In the genomic region with DNA sequence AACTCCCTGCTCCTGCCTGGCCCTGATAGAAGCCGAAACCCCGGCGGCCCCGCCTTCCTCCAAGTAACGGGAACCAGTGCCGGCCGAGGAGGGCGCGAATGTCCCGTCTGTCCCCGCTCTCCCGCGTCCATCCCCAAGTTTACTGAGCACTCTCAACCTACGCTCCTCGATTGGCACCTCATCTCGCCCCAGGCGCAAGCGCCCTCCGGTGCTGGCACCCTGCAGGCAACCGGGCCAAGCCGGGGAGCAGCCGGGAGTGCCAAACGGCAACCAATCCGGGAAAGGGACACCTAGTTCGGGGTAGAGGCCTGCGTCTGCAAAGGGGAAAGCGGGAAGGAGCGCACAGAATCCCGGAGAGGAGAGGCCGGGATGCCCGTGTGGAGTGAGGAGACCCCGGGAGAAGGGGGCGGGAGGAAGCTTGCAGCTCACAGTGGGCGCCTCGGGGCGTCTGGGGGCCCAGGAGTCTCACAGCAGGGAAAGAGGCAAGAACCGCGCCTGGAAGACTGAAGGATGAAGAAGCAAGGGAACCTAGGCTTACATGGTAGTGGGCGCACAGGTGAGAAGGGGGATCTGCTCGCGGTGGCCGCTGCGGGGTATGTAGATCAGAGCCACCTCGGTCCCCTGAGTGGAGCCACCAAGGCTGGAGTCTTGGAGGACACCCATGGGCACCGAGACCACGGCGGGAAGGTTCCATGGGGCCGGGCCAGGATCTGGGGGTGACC, we compare ENCODE assay signal across 8 mouse cellular contexts. TPM values are rescaled to one million over a fixed set of nuclear protein-coding genes. Genes with fewer than 3 reads are reported as not detected.
A peak's percentile ranks its signal among the peaks of the same experiment; 100 is the strongest.
DNase-seq lines count a peak whose midpoint lies in the region; ATAC-seq and TF ChIP-seq lines count a peak whose summit lies in the region.

No protein-coding gene starts in this region.

- peaks cover 37% of the 10 kb centered on the region for H3K4me1 ChIP-seq in embryonic facial prominence, embryonic 15.5 days
- H3K4me1 ChIP-seq in heart, embryonic 13.5 days = peaks cover 37% of the 10 kb centered on the region
- peaks cover 13% of the 10 kb centered on the region for H3K4me1 ChIP-seq in kidney, postnatal 0 days (replicated peaks; ENCODE audit: insufficient read depth, low read length)
- 0 out of 2 replicates have a peak, but pooled peaks cover 4% of the 10 kb centered on the region for H3K4me1 ChIP-seq in lung, embryonic 14.5 days (ENCODE audit: insufficient read depth)

- peak overlapping the region; percentile 62 for H3K9ac ChIP-seq in embryonic facial prominence, embryonic 15.5 days
- peak overlapping the region; percentile 82 for H3K9ac ChIP-seq in heart, embryonic 13.5 days
- H3K9ac ChIP-seq in kidney, postnatal 0 days (ENCODE audit: low read depth, low read length) = peak overlapping the region; percentile 65
- peak overlapping the region; percentile 29; the same call in 1 of the 2 replicates for H3K9ac ChIP-seq in lung, embryonic 14.5 days

- H3K27ac ChIP-seq in embryonic facial prominence, embryonic 15.5 days (replicated peaks) = peak overlapping the region; percentile 85
- no peak overlapping the region for H3K27ac ChIP-seq in heart, embryonic 13.5 days (replicated peaks)
- 0 out of 2 replicates have a peak overlapping the region, but pooled peaks have one; percentile 19 for H3K27ac ChIP-seq in kidney, postnatal 0 days
- H3K27ac ChIP-seq in lung, embryonic 14.5 days (ENCODE audit: low read depth) = no peak overlapping the region

- no peak for ATAC-seq in embryonic facial prominence, embryonic 15.5 days (ENCODE audit: insufficient number of reproducible peaks, low FRiP score, low TSS enrichment, low read depth)
- ATAC-seq in heart, embryonic 13.5 days (ENCODE audit: extremely low read depth, insufficient number of reproducible peaks, low FRiP score, low TSS enrichment) = no peak
- ATAC-seq in kidney, postnatal 0 days (replicated peaks; ENCODE audit: low FRiP score, low read depth) = 0 out of 2 replicates have a peak, but pooled peaks have one; percentile 10
- peak; percentile 33; the same call in 1 of the 2 replicates for ATAC-seq in lung, embryonic 14.5 days (ENCODE audit: insufficient read depth)
- ATAC-seq in neutrophil, adult 5-6 weeks (ENCODE audit: extremely low read depth, insufficient number of reproducible peaks, low FRiP score, poor library complexity, severe bottlenecking) = peak; percentile 28; the same call in 1 of the 2 replicates

- H3K27me3 ChIP-seq in embryonic facial prominence, embryonic 15.5 days = peaks cover 17% of the 10 kb centered on the region
- peaks cover 83% of the 10 kb centered on the region for H3K27me3 ChIP-seq in heart, embryonic 13.5 days (replicated peaks)
- H3K27me3 ChIP-seq in kidney, postnatal 0 days (ENCODE audit: insufficient read depth, low read length) = peaks cover 60% of the 10 kb centered on the region
- peaks cover 78% of the 10 kb centered on the region for H3K27me3 ChIP-seq in lung, embryonic 14.5 days (ENCODE audit: insufficient read depth, low read length)

- H3K9me3 ChIP-seq in embryonic facial prominence, embryonic 15.5 days (replicated peaks) = no peaks in the 10 kb centered on the region
- H3K9me3 ChIP-seq in heart, embryonic 13.5 days = no peaks in the 10 kb centered on the region
- H3K9me3 ChIP-seq in kidney, postnatal 0 days (replicated peaks; ENCODE audit: low read length) = no peaks in the 10 kb centered on the region
- no peaks in the 10 kb centered on the region for H3K9me3 ChIP-seq in lung, embryonic 14.5 days (ENCODE audit: low read depth, low read length)

- no peak for TF ChIP-seq CTCF in kidney, postnatal 0 days (IDR thresholded peaks at IDR 0.05; ENCODE audit: low read depth)
- TF ChIP-seq CTCF in lung, embryonic 14.5 days (IDR thresholded peaks at IDR 0.05; ENCODE audit: low read depth) = peak; percentile 5; the same call in 1 of the 2 replicates

- peak overlapping the region; percentile 88 for H3K4me2 ChIP-seq in embryonic facial prominence, embryonic 15.5 days (replicated peaks)
- H3K4me2 ChIP-seq in heart, embryonic 13.5 days = peak overlapping the region; percentile 96
- peak overlapping the region; percentile 90 for H3K4me2 ChIP-seq in kidney, postnatal 0 days (ENCODE audit: low read length)
- H3K4me2 ChIP-seq in lung, embryonic 14.5 days = peak overlapping the region; percentile 93

- peak; percentile 58 for DNase-seq in CD4-positive, CD25-positive, alpha-beta regulatory T cell, adult 2 months (ENCODE audit: low read depth, low spot score)
- peak; percentile 86 for DNase-seq in adrenal gland, adult 2 months
- no peak for DNase-seq in kidney, postnatal 0 days (ENCODE audit: low spot score)
- peak; percentile 55 for DNase-seq in lung, embryonic 14.5 days
- DNase-seq in thymus, postnatal 36 days = peak; percentile 39 to 49

- H3K36me3 ChIP-seq in embryonic facial prominence, embryonic 15.5 days = no peaks in the 10 kb centered on the region
- no peaks in the 10 kb centered on the region for H3K36me3 ChIP-seq in heart, embryonic 13.5 days
- no peaks in the 10 kb centered on the region for H3K36me3 ChIP-seq in kidney, postnatal 0 days (ENCODE audit: insufficient read depth, low read length)
- no peaks in the 10 kb centered on the region for H3K36me3 ChIP-seq in lung, embryonic 14.5 days (ENCODE audit: insufficient read depth)

- WGBS in embryonic facial prominence, embryonic 15.5 days = under 1% methylated on average over 48 of the region's 48 CpGs
- WGBS in heart, embryonic 13.5 days = under 1% methylated on average over 48 of the region's 48 CpGs
- WGBS in kidney, postnatal 0 days = under 1% methylated on average over 47 of the region's 48 CpGs
- WGBS in lung, embryonic 14.5 days = under 1% methylated on average over 48 of the region's 48 CpGs

- peak overlapping the region; percentile 72 for H3K4me3 ChIP-seq in embryonic facial prominence, embryonic 15.5 days (replicated peaks)
- peak overlapping the region; percentile 77 for H3K4me3 ChIP-seq in heart, embryonic 13.5 days
- peak overlapping the region; percentile 71 for H3K4me3 ChIP-seq in kidney, postnatal 0 days (replicated peaks; ENCODE audit: low read depth, low read length)
- peak overlapping the region; percentile 64 for H3K4me3 ChIP-seq in lung, embryonic 14.5 days (ENCODE audit: low read depth, low read length)

RNA-seq across cellular contexts. Expression of a gene that starts 42.3 kb away (rescaled TPM):
- total RNA-seq in adrenal gland, adult 2 months (2021) = 10 to 100 TPM; 21.3 to 30.1 TPM
- 6.4 and 7.6 TPM in 2 replicates for polyA plus RNA-seq in adrenal gland, adult 2 months (2012; rRNA removed)
- 16.7 and 18.1 TPM in 2 replicates for polyA plus RNA-seq in embryonic facial prominence, embryonic 15.5 days (2015; fragmentation: Nextera tagmentation; extraction: Ambion mirVana)
- 20.5 and 21.5 TPM in 2 replicates for polyA plus RNA-seq in heart, embryonic 13.5 days (2015; fragmentation: Nextera tagmentation; extraction: Ambion mirVana)
- polyA plus RNA-seq in kidney, postnatal 0 days (2015; fragmentation: Nextera tagmentation; extraction: Ambion mirVana) = 19.2 and 21.3 TPM in 2 replicates
- polyA plus RNA-seq in lung, embryonic 14.5 days (2014; fragmentation: Nextera tagmentation; extraction: Ambion mirVana) = 21.1 and 23.1 TPM in 2 replicates
- 5.8 and 6.6 TPM in 2 replicates for total RNA-seq in neutrophil, adult 5-6 weeks (2017)

Comparison
In these comparisons a context has a peak if more than half of its experiments do, and no peak if none do; other contexts are left out.
1. ATAC-seq: peak in kidney, postnatal 0 days (single experiment), lung, embryonic 14.5 days (single experiment) and neutrophil, adult 5-6 weeks (single experiment); none in embryonic facial prominence, embryonic 15.5 days (single experiment) and heart, embryonic 13.5 days (single experiment).
2. H3K27ac ChIP-seq: peak in embryonic facial prominence, embryonic 15.5 days (single experiment) and kidney, postnatal 0 days (single experiment); none in heart, embryonic 13.5 days (single experiment) and lung, embryonic 14.5 days (single experiment).
3. H3K9ac ChIP-seq: peak in every context shown above with its lines; median percentile 82 in heart, embryonic 13.5 days; 65 in kidney, postnatal 0 days; 62 in embryonic facial prominence, embryonic 15.5 days; 29 in lung, embryonic 14.5 days.
4. Peak in every context shown above with its lines, with median percentiles within 50 percentile points of each other: H3K4me2 ChIP-seq and H3K4me3 ChIP-seq.